Mouse (Mus musculus): ENCODE results near the gene Ocln. TPM values are rescaled to one million over a fixed set of nuclear protein-coding genes. Genes with fewer than 3 reads are reported as not detected.

Gene Ocln
- polyA plus RNA-seq, 2 experiments: 3.1 to 8.8 TPM

- Histone ChIP-seq H3K9me3 (ENCODE audit: control insufficient read depth, low read length) (no peaks in the 10 kb centered on the region), H3K4me3 (replicated peaks; ENCODE audit: low read length) (peak within 1 kb of the TSS; percentile 94), H3K27me3 (ENCODE audit: control insufficient read depth, insufficient read depth, low read length) (no peaks in the 10 kb centered on the region), H3K4me2 (replicated peaks; ENCODE audit: low read depth, low read length, severe bottlenecking) (peak within 1 kb of the TSS; percentile 67), H3K9ac (ENCODE audit: low read depth, low read length, severe bottlenecking) (peak within 1 kb of the TSS; percentile 84), H3K27ac (replicated peaks; ENCODE audit: low read depth, low read length) (peak within 1 kb of the TSS; percentile 84), H3K36me3 (ENCODE audit: control insufficient read depth, insufficient read depth, low read length) (peaks cover 26% of the 10 kb centered on the region), H3K4me1 (ENCODE audit: control insufficient read depth, insufficient read depth, low read length) (no peaks in the 10 kb centered on the region)
- peak; percentile 84; the same call in 1 of the 2 replicates for TF ChIP-seq POLR2A (IDR thresholded peaks at IDR 0.05; ENCODE audit: borderline replicate concordance, extremely low read depth, insufficient read depth, insufficient read length)
- DNase-seq (ENCODE audit: low spot score) (peak; percentile 83), ATAC-seq (ENCODE audit: low FRiP score, low read depth) (peak; percentile 80)
- 2% methylated on average over 49 of the region's 51 CpGs for WGBS
Measured at GRCm38 (mm10) chr13:100492061-100492787, 60.3 kb downstream of the Ocln start, which contains the start of gene Gtf2h2. TSS of gene Gtf2h2 (minus strand) at chr13:100492579.

GRCm38 (mm10) chr13:100491623-100492022, 60.9 kb downstream of the Ocln start:
- 16% methylated on average over 6 of the region's 6 CpGs for WGBS
- DNase-seq (ENCODE audit: low spot score) (no peak), ATAC-seq (ENCODE audit: low FRiP score, low read depth) (no peak)
- no peak for TF ChIP-seq POLR2A (IDR thresholded peaks at IDR 0.05; ENCODE audit: borderline replicate concordance, extremely low read depth, insufficient read depth, insufficient read length)
- Histone ChIP-seq H3K4me1 (ENCODE audit: control insufficient read depth, insufficient read depth, low read length) (no peaks in the 10 kb centered on the region), H3K9me3 (ENCODE audit: control insufficient read depth, low read length) (no peaks in the 10 kb centered on the region), H3K27ac (replicated peaks; ENCODE audit: low read depth, low read length) (peak overlapping the region; percentile 84; the same call in 1 of the 2 replicates), H3K4me3 (replicated peaks; ENCODE audit: low read length) (peak overlapping the region; percentile 94), H3K27me3 (ENCODE audit: control insufficient read depth, insufficient read depth, low read length) (no peaks in the 10 kb centered on the region), H3K9ac (ENCODE audit: low read depth, low read length, severe bottlenecking) (peak overlapping the region; percentile 84), H3K4me2 (replicated peaks; ENCODE audit: low read depth, low read length, severe bottlenecking) (peak overlapping the region; percentile 67), H3K36me3 (ENCODE audit: control insufficient read depth, insufficient read depth, low read length) (peaks cover 32% of the 10 kb centered on the region)

- Histone ChIP-seq H3K4me2 (replicated peaks; ENCODE audit: low read depth, low read length, severe bottlenecking) (no peak overlapping the region), H3K9me3 (ENCODE audit: control insufficient read depth, low read length) (no peaks in the 10 kb centered on the region), H3K27ac (replicated peaks; ENCODE audit: low read depth, low read length) (no peak overlapping the region), H3K4me1 (ENCODE audit: control insufficient read depth, insufficient read depth, low read length) (no peaks in the 10 kb centered on the region), H3K9ac (ENCODE audit: low read depth, low read length, severe bottlenecking) (no peak overlapping the region), H3K36me3 (ENCODE audit: control insufficient read depth, insufficient read depth, low read length) (peaks cover 37% of the 10 kb centered on the region), H3K27me3 (ENCODE audit: control insufficient read depth, insufficient read depth, low read length) (no peaks in the 10 kb centered on the region), H3K4me3 (replicated peaks; ENCODE audit: low read length) (no peak overlapping the region)
- 88% methylated on average over 5 of the region's 5 CpGs for WGBS
- ATAC-seq (ENCODE audit: low FRiP score, low read depth) (no peak), DNase-seq (ENCODE audit: low spot score) (no peak)
- no peak for TF ChIP-seq POLR2A (IDR thresholded peaks at IDR 0.05; ENCODE audit: borderline replicate concordance, extremely low read depth, insufficient read depth, insufficient read length)
Measured at GRCm38 (mm10) chr13:100490424-100490823, 62.1 kb downstream of the Ocln start.

- Histone ChIP-seq H3K36me3 (ENCODE audit: control insufficient read depth, insufficient read depth, low read length) (peaks cover 68% of the 10 kb centered on the region), H3K4me2 (replicated peaks; ENCODE audit: low read depth, low read length, severe bottlenecking) (no peak overlapping the region), H3K9ac (ENCODE audit: low read depth, low read length, severe bottlenecking) (no peak overlapping the region), H3K4me1 (ENCODE audit: control insufficient read depth, insufficient read depth, low read length) (no peaks in the 10 kb centered on the region), H3K27ac (replicated peaks; ENCODE audit: low read depth, low read length) (no peak overlapping the region), H3K4me3 (replicated peaks; ENCODE audit: low read length) (no peak overlapping the region), H3K9me3 (ENCODE audit: control insufficient read depth, low read length) (no peaks in the 10 kb centered on the region), H3K27me3 (ENCODE audit: control insufficient read depth, insufficient read depth, low read length) (no peaks in the 10 kb centered on the region)
- ATAC-seq (ENCODE audit: low FRiP score, low read depth): no peak
- WGBS: 84% methylated on average over 7 of the region's 7 CpGs
- no peak for TF ChIP-seq POLR2A (IDR thresholded peaks at IDR 0.05; ENCODE audit: borderline replicate concordance, extremely low read depth, insufficient read depth, insufficient read length)
- DNase-seq (ENCODE audit: low spot score): no peak
Measured at GRCm38 (mm10) chr13:100483610-100484009, 68.9 kb downstream of the Ocln start.

GRCm38 (mm10) chr13:100463527-100464222, 88.8 kb downstream of the Ocln start:
- Histone ChIP-seq H3K4me1 (ENCODE audit: control insufficient read depth, insufficient read depth, low read length) (no peaks in the 10 kb centered on the region), H3K27ac (replicated peaks; ENCODE audit: low read depth, low read length) (no peak overlapping the region), H3K9ac (ENCODE audit: low read depth, low read length, severe bottlenecking) (no peak overlapping the region), H3K9me3 (ENCODE audit: control insufficient read depth, low read length) (peaks cover 5% of the 10 kb centered on the region; the same call in 1 of the 2 replicates), H3K4me2 (replicated peaks; ENCODE audit: low read depth, low read length, severe bottlenecking) (no peak overlapping the region), H3K36me3 (ENCODE audit: control insufficient read depth, insufficient read depth, low read length) (peaks cover 56% of the 10 kb centered on the region), H3K27me3 (ENCODE audit: control insufficient read depth, insufficient read depth, low read length) (no peaks in the 10 kb centered on the region), H3K4me3 (replicated peaks; ENCODE audit: low read length) (no peak overlapping the region)
- ATAC-seq (ENCODE audit: low FRiP score, low read depth): no peak
- no peak for TF ChIP-seq POLR2A (IDR thresholded peaks at IDR 0.05; ENCODE audit: borderline replicate concordance, extremely low read depth, insufficient read depth, insufficient read length)
- WGBS: 82% methylated on average over 2 of the region's 2 CpGs
- no peak for DNase-seq (ENCODE audit: low spot score)

All from limb, embryonic 14.5 days (tissue).